Mouse (Mus musculus): Measurements from ENCODE around the gene Has3.
"Not testable (repeated sequence)": the region's sequence is repeated elsewhere in the genome, so short reads cannot be mapped to it uniquely, and the experiment has no call there.

The Has3 gene

DNA sequence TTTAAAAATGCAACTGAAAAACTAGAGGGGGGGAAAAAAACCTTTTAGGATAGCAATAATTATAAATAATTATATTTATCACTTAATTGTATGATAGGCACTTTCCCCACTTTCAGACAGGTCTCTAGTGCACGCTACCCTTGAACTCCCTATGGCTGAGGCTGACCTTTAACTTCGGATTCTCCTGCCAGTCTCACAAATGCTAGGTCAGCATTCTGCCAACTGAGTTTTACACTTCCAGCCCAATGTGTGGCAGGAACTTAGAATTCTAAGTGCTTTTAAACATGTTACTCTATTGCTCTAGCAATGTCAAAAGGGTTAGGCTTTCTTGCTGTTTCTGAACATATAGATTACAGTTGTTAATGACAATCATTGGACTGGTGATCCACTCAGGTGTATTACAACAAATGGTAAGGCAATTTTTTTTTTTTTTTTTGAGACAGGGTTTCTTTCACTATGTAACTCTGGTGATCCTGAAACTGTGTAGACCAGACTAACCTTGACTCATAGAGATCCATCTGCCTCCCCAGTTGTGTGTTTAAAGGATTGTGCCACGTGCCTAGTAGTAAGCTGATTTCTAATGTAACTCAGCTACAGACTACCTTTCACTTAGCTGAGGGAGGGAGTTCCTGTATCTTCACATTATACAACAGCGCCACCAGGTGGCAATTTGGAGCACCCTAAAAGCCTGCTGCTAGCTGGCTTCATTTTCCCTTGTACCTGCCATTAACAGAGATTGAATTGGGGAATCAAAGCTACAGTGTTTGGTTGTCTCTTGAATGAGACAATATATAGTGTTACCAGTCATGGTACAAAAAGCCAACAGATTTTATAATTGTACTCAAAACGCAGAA is 17.5 kb downstream of the Has3 start:
- peak; percentile 90 to 93 for DNase-seq

DNA sequence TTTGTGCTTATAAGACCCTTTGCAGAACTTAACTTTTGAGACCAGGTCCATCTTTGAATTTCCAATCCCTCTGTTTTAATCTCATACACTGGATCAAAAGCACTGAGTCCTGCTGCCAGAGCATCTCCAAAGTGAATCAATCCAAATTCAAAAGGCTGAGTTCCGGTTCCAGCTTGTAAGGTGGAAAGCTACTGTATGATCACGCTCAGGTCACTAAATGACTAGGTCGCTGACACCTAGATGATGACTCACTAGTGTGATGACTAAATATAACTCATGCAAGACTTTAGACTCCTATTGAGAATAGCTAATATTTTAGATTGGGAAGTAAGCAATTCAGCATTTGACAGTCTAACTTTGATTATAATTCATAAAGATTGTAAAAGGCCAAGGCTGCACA is 18.8 kb downstream of the Has3 start:
- no peak for DNase-seq

DNA sequence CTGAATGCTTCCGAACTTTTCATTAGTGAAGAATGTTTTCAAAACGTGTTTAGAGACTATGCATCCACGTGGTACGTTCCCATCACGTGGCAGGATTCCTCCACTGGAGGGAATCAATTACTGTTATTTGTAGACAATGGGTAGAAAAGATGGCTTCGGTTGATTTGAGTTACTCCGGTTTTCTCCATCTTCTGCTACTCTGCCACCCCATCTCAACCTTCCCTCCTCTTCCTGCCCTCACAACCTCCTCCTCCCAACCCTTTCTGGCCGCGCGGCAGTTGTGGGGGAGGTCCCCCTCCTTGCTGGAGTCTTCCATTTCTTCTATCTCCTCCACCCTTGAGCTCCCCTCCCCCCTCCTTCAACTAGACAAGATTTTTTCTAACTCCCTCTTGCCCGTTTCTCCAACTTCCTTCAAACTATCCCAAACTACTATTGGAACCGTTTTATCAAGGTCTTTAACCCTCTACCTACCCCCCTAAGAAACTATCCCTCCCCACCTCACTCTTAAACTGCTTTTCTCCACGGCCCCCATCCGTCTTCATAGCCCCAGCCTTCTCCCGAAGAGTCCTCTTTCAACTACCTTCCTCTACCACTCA is 22.3 kb downstream of the Has3 start:
- peak in 1 of 2 experiments; percentile 29 for DNase-seq

DNA sequence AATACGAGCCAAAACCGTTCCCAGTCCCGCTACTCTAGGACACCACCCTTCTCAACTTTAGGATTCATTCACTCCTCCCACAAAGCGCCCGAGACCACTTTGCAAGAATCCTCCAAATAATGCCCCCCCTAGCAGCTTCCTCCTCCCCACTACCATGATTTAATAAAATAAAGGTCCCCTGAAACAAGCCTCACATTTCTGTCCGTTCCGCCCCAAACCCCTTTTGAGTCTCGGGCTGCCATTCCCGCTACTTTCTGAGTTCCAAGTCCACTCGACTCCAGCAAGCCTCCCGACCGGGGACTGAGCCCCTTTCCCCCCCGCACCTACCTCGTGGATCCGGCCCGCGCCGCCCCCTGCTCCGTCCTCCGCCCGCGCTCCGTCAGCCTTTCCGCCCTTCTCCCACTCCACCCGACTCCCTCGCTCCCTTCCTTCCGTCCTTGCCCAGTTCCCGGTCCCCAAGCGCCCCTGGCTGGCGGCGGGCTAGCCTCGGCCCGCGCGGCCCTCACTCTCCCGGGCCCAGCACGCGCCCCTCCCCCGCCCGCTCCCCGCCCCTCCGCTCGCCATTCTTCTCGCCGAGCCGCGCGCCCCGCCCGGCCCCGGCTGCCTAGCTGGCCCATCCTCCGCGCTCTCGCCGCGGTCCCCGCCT is 22.9 kb downstream of the Has3 start:
- peak in 1 of 2 experiments; percentile 71 for DNase-seq

DNA sequence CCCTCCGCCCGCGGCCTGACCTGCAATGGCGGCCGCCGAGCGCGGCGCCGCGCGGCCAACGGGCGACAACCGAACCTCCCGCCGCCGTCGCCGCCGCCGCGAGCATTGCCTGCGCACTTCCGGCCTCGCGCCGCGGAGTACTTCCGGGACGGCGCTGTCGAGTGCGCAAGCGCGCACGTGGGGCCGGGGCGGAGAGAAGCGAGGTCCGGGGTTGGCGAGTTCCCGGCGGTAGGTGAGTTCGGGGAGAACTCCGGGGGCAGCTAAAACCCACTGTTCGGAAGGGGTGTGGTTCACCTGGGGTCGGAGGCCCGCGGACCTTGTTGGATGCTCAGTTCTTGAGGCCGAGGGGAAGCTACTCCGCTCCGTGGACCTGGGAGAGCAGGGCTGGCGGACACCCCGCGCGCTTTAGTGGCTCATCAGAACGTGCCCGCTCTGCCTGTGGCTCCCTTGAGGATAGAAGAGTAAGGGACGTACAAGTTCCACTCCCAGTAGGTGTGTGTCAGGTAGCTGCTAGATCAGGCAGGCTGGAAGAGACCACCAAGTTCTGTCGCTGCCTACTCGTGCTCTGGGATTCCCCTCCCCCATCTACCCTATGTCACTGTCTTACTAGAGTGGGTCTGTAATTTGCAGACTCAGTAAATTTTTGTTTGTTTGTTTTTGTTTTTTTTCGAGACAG is 23.6 kb downstream of the Has3 start, which contains the start of gene Utp4:
TSS of gene Utp4 (plus strand) at position 156 of the 676 bp plus-strand sequence.
- peak; percentile 89 to 91 for DNase-seq

DNA sequence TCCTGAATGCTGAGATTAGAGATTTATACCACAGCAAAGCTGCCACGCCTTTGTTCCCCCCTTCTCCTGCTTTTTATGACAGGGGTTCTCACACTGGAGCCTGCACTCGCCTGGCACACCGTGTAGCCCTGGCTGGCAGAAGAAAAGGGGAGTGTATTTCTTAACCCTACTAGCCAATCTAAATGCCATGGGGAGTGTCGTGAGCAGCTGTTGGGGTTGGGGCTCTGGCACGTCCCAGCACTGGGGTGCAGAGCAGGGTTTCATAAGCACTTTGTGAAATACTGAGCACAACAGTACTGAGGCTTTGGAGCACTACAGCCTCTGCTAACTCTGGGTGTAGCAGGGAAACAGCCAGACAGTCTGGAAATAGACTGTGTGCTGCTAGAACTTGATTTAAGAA is 29.4 kb downstream of the Has3 start:
- no peak for DNase-seq

DNA sequence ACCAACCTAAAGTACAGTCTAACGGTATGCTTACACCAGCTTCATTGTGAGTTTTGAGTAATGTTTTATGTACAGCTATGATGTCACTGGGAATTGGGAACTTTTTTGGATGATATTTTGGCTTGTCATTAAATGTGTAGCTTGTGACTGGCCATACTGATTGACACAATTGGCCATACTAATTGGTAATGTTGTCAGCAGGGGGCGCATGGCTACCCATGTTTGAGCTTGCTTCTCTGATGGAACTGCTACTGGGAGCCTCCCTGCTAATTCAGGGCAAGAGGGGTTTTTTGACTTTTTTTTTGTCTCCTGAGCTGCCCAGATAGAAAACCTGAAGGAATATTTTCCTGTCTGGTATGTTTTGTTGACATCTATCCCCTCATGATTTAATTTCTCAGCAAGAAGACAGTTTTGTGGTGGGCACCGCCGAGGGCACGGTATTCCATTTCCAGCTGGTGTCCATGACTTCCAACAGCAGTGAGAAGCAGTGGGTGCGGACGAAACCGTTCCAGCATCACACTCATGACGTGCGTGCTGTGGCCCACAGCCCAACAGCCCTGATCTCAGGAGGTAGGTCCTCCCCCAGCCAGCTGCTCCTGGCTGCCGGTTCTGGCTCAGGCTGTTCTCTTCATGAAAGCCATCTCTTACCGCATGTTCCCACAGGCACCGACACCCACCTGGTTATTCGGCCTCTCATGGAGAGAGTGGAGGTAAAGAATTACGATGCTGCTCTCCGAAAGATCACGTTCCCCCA is 35.9 kb downstream of the Has3 start:
- DNase-seq: peak; percentile 59 to 73

DNA sequence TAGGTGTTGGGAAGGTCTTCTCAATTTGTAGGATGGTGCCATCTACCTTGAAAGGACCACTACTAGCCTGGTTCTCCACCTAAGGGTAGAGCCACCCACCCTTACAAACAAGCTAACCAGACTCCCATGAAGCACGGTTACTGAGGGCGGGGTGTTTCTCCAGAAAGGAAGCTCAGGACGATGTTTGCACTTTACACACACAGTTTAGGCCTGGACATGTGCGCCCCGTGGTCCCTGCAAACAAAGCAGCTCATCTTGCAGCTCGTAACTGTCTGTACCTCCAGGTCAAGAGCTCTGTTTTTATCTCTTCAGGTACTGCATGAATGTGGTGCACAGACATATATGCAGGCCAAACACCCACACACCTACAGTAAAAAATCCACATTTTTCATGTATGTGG is 36.6 kb downstream of the Has3 start:
- DNase-seq: no peak

DNA sequence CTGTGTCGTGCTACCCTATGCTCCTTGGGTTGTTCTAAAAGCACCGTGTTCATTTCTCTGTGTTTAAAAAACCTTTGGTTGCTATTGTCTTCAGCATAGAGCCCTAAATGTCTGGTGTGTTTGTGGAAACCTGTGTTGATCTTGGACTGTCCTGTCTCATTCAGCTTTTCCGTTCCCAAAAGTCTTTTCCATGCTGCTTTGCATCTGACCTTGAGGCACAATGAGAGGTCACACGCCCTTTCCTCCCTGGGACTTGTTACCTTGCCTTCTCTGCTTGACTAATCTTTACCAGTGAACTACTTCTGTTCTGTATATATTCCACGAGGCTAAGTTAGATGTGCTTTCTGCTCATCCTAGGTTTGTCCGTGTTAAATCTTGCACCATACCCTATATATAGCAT is 37.4 kb downstream of the Has3 start:
- DNase-seq: no peak

DNA sequence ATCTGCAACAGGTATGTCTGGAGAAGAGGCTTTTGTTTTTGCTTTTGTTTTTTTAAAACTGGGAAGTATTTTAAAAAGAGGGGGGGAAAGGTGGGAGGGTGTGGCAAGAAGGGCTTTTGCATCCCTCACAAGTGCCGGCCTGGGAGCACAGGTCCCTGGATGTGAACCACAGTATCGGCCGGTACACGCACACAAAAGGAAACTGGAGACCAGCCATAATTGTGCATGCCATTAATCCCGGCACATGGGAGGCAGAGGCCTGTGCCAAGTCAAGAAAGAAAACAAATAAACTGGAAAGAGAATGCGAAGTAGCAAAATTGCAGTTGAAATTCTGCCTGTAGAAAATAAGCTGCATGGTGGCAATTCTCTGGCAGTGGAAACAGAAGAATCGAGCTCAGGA is 38.2 kb downstream of the Has3 start:
- DNase-seq: no peak

DNA sequence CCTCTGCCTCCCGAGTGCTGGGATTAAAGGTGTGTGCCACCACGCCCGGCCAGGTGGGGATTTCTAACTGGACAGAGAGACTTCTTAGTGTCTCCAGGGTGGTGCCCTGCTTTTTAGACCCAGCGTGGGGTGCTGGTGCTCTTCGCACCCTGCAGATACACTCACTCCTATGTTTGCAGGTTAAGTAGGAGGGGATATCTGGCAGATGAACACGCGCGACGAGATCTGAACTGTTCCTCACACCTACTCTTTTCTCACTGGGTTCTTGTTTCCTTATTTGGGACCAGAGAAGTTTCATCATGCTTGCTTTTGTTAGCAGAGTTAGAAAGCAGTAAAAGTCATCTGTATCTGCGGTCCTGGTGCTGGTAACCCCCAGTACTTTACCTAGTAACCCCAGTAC is 43.6 kb downstream of the Has3 start:
- no peak for DNase-seq

DNA sequence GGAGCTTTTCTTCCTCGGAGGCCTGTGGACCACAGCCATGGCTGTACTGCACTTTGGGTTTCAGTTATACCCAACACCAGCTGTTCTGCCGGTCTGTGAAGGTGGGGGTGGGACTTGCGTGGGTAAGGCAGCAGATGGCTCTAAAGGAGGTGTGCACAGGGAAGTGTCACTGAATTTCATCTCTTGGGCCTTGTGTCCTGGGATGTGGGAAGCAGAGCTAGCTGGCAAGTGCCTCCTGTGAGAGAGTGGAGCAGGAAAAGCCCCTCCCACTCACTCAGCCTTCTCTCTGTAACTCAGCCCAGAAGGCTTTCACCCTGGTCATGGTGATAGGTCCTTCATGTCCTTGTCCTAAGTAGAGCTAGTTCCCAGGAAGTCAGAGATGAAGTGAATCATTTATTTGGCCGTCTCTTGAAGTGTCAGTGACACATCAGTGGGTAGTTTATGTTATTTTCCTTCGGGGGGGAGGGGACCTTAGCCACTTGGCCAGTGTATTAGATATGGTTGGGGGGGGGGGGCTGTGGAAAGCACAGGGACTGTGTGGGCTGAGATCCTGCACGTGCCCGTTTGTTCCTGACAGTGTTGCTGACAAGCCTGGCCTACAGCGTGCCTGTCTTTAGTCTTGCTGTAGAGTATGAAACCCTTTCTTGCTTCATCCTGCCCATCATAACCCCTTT is 49.8 kb downstream of the Has3 start:
- DNase-seq: no peak

DNA sequence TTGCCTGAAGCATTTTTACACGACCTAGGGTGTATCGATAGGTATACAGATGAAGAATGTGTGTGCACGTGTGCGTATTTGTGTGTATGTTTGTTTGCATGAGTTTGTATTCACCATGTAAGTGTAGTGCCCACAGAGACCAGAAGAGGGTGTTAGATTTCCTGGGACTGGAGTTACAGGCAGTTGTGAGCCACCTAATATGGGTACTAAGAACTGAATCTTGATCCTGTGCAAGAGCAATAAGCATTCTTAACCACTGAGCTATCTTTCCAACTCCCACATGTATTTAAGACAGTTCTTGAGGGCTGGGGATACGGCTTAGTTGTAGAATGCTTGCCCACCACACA is 50.3 kb downstream of the Has3 start:
- no peak for DNase-seq

DNA sequence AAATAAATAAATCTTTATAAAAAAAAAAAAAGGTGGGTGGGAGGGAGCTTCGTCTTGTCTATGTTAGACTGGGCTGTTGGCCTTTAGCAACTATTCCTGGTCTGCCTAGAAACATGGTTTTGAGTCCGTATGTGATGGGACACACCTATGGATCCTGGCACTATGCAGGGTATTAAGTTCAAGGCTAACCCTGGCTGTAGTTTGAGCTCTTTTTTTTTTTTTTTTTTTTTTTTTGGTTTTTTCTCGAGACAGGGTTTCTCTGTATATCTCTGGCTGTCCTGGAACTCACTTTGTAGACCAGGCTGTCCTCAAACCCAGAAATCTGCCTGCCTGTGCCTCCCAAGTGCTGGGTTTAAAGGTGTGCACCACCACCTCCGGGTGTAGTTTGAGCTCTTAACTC is 54.0 kb downstream of the Has3 start:
- DNase-seq: no peak

DNA sequence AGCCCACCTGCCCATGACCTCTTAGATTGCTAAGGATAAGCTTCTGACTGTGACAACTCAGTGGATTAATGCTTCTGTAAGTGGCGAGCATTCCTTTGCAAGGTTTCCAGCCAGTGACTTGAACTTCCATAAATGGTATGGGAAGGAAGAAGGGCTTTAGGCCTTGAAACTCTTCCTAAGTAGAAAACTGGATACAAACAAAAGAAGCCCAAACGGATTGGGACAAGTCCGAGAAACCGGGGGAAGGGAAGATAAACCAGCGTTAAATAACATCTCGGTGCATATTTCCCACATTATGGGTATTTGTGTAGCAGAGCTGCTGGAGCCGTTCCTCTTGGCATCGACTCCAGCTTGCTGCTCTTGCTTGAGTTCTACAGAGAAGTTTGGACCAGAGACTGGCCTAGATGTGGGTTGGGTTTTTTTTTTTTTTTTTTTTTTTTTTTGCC is 54.9 kb downstream of the Has3 start:
- DNase-seq: no peak

DNA sequence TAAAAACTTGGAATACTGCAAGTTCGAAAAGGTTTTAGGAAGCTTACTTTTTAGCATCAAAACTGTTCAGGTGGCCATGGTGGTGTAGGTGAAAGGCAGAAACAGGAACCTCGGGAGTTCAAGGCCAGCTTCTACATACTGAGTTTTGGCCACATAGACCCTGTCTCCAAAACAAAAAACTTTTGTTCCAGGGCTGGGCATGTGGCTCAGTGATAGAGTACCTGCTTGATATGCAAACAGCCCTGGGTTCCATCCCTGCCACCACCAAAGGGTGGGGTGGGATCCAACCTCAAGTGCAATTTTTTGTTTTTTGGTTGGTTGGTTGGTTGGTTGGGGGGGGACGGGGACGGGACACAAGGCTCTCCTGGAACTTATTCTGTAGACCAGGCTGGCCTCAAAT is 55.4 kb downstream of the Has3 start:
- DNase-seq: no peak

DNA sequence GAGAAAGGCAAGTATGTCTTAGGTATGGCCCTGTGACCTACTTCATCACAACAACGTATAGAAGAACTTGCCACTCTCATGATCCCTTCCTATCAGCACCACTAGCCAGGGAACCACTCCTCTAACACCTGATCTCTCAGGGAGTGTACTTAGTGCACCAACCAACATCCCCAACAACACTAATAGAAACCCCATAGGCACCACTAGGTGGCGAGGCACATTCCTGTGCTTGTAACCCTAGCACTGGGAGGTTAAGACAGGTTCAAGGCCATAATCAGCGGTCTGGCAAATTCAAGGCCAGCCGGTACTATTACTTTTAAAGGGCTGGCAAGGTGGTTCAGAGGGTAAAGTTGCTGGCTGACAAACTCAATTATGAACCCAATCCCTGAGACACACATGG is 57.2 kb downstream of the Has3 start:
- peak; percentile 33 to 34 for DNase-seq

DNA sequence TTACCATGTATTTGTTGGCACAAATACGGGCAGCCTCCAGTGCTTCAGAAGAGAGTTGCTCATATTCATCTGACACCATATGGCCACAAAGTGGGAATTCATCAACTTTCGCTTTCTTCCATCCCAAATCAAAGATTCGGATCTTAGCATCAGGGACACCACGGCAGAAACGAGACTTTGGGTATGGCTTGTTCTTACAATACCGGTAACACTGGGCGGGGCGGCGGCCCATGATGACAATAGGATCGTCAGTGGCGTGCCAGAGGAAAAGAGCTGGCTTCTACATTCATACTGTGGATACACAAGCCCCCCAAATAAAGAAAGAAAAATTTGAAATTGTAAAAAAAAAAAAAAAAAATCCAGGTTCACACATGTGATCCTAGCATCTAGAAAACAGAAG is 58.1 kb downstream of the Has3 start:
- not testable (repeated sequence) for DNase-seq

DNA sequence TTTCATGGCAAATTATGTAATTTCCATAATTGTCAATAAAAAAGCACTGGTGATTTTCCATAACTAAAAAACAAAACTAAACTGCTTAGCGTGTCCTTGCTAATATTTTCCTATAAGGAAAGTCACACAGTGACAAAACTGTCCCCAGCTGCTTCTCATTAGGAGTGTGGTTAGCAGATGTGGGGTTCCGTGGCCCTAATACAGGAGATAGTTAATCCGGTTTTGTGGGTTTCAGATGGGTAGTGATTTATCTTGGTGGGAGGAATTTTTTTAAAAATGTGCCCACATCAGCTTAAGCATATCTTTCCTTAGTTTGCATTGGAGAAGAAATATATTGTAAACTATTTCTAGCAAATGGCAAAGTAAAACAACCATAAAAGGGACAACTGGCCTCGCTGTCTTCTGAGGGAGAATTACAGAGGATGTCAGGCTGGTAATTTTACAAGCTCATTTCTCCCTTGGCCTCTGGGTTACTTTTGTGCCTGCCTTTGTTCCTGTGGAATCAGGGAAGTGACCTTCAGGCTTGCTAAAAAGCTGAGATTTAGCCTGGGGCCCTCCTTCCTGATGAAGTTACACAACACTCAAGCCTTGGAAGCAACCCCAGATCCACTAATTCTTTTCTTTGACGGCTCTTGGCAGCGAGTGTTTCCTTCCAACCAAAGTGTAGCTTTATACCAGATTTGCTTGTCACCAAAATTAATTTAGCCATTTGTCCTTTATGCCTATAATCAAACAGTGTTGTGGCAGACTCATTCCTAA is 59.3 kb downstream of the Has3 start:
- DNase-seq: no peak

DNA sequence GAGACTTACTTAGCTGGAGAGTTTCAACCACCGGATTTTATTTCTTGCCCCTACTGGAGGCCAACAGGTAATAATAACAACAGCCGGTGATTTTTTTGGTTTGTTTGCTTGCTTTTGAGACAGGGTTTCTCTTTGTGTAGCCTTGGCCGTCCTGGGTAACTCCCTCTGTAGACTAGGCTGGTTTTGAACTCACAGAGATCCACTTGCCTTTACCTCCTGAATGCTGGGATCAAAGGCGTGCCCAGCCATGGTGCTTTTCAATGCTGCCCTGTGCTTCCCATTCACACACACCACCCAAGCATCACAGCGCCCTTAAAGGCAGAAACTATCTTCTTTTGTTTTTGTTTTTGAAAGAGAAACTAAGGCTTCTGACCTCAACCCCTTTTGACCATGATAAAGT is 59.9 kb downstream of the Has3 start:
- DNase-seq: no peak

DNA sequence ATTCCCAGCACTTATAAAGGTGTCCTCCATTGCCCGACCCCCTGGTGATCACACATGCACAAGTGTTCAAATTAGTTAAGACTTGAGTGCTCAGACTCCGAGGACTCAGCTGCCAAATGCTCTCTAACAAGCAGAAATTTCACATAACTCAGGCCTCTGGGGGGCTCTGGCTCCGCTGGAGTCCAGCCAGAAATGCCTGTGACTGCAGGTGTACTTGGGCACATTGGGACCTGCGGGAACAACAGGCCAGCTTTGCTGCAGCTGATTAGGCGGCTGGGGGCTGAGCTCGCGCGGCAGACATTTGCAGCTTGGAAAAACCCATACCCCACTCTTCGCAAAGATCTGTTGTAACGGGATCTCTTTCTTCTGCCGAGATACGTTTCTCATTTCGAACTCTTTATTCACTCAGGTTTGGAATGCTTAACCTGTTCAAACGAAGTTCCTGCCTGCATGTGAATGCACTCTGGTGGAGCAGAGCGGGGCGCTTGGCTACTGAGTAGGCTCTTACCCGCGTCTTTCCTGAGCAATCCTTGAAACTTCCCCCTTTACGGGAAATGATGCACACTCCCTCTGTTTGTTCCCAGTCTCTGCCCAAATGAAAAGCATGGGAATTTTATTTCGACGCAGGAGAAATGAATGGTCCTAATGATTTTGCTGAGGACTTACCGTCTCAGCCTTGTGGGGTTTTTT is 62.5 kb downstream of the Has3 start:
- DNase-seq: peak; percentile 16 to 35

Measured in cerebellum, postnatal 14 days (tissue).